Mouse (Mus musculus) thymus, adult 2 months (tissue): Measurements from ENCODE around the gene Hivep1. TPM values are rescaled to one million over a fixed set of nuclear protein-coding genes. Genes with fewer than 3 reads are reported as not detected.

Source experiments
- DNase-seq: peaks from one replicate; pipeline ENCODE4 v3.0.0; 2021
- H3K27ac ChIP-seq: fragments of 200-500 bp; 2 replicates; pipeline ENCODE4 v1.5.1; 2012; ENCODE audit warnings: low read length, control low read depth; ENCODE audit not compliant: control insufficient read depth, insufficient read depth
- H3K27me3 ChIP-seq: fragments of 200-500 bp; 2 replicates; pipeline ENCODE4 v1.6.1; 2012; ENCODE audit warnings: mild to moderate bottlenecking, low read length, moderate library complexity, mixed read lengths; ENCODE audit not compliant: control insufficient read depth, insufficient read depth
- H3K36me3 ChIP-seq: fragments of 200-500 bp; 2 replicates; pipeline ENCODE4 v1.6.1; 2012; ENCODE audit warnings: mild to moderate bottlenecking, low read length, moderate library complexity; ENCODE audit not compliant: control insufficient read depth, insufficient read depth
- H3K4me1 ChIP-seq: fragments of 200-500 bp; replicated peaks from 2 replicates; pipeline ENCODE4 v1.6.1; 2012; ENCODE audit warnings: low read length; ENCODE audit not compliant: control insufficient read depth, insufficient read depth
- H3K4me3 ChIP-seq: fragments of 200-500 bp; 2 replicates; pipeline ENCODE4 v1.5.1; 2012; ENCODE audit warnings: mild to moderate bottlenecking, low read length, control low read depth, moderate library complexity; ENCODE audit not compliant: control insufficient read depth, insufficient read depth
- CTCF ChIP-seq: fragments of 200-500 bp; IDR thresholded peaks from 2 replicates; pipeline ENCODE4 v1.5.1; 2012; ENCODE audit warnings: mild to moderate bottlenecking, control low read depth, low read length, moderate library complexity, borderline replicate concordance; ENCODE audit not compliant: control insufficient read depth, poor library complexity, insufficient read depth; ENCODE audit errors: extremely low read depth
- POLR2A ChIP-seq: fragments of 200-500 bp; IDR thresholded peaks from 2 replicates; pipeline ENCODE4 v1.6.1; 2012; ENCODE audit warnings: mild to moderate bottlenecking, low read length, control low read depth, moderate library complexity; ENCODE audit not compliant: control insufficient read depth, poor library complexity, insufficient read depth; ENCODE audit errors: extremely low read depth
- WGBS: fragments of 180-500 bp; shearing (Covaris S2); methylation state at CpG from one replicate; pipeline ENCODE4 v1.1.7; 2018; 5-methylcytosine and 5-hydroxymethylcytosine counted together
- polyA plus RNA-seq: library from polyadenylated mRNA; depleted of rRNA; stranded (reverse); fragments of >200 nt; gene quantifications from 2 replicates; pipeline ENCODE4 v1.2.3, GENCODE M21; 2012

Hivep1 gene
- polyA plus RNA-seq, 1 experiment = 34.9 TPM

GRCm38 (mm10) chr13:42090751-42091150 lies 38.9 kb downstream of the Hivep1 start:
- DNase-seq = no peak
- WGBS = 90% methylated on average over 5 of the region's 5 CpGs
- no peak overlapping the region for H3K4me3 ChIP-seq
- no peak overlapping the region for H3K27ac ChIP-seq
- peaks cover 26% of the 10 kb centered on the region for H3K4me1 ChIP-seq
- H3K27me3 ChIP-seq = no peaks in the 10 kb centered on the region
- no peaks in the 10 kb centered on the region for H3K36me3 ChIP-seq
- no peak for TF ChIP-seq CTCF
- TF ChIP-seq POLR2A = no peak

DNA sequence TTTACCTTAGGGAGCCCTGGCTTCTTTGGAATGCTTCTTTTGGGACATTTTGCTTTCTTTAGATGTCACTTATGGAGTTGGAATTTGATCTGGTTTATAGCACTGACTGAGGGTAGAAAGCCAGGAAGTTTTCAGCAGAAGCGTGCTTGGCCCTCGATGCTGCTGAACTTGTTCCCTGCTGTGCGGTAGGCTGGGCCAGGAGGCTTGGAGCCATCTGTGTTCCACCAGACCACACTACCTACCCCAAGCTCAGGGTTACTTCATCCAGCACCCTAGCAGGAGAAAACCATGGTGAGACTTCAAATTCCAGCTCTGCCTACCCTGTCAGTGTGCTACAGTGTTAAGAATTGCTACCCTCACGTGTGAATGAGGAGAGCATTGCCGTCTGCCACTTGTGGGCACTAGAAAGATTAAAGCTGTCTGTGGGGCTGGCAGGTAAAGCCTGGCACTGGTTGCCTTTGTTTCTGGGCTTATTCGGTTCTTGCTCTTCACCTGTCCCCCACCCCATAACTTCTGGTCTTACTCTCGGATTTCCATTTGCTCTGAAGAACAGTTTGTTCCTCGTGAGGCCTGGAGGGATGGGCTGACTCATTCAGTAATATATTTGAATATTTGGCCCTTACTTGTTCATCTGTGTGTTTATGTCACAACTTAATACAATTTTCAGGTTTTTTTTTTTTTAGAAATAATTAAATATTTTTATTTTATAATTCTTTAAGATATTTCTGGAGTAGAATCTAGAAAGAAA lies 40.7 kb downstream of the Hivep1 start:
- Histone ChIP-seq H3K27ac (peak overlapping the region; percentile 68; the same call in 1 of the 2 replicates), H3K4me3 (no peak overlapping the region)

GRCm38 (mm10) chr13:42093268-42094042 lies 41.6 kb downstream of the Hivep1 start:
- Histone ChIP-seq H3K4me1 (peaks cover 34% of the 10 kb centered on the region), H3K4me3 (no peak overlapping the region), H3K27me3 (no peaks in the 10 kb centered on the region), H3K36me3 (no peaks in the 10 kb centered on the region), H3K27ac (peak overlapping the region; percentile 60)
- TF ChIP-seq POLR2A (no peak), CTCF (no peak)
- DNase-seq = peak; percentile 66
- 14% methylated on average over 12 of the region's 12 CpGs for WGBS

More for the DNA sequence above, 40.7 kb downstream of the Hivep1 start:
- Histone ChIP-seq H3K36me3 (no peaks in the 10 kb centered on the region), H3K27me3 (no peaks in the 10 kb centered on the region), H3K4me1 (peaks cover 34% of the 10 kb centered on the region)
- no peak for TF ChIP-seq POLR2A
- TF ChIP-seq CTCF = no peak
- WGBS = 42% methylated on average over 8 of the region's 8 CpGs
- DNase-seq = no peak

DNA sequence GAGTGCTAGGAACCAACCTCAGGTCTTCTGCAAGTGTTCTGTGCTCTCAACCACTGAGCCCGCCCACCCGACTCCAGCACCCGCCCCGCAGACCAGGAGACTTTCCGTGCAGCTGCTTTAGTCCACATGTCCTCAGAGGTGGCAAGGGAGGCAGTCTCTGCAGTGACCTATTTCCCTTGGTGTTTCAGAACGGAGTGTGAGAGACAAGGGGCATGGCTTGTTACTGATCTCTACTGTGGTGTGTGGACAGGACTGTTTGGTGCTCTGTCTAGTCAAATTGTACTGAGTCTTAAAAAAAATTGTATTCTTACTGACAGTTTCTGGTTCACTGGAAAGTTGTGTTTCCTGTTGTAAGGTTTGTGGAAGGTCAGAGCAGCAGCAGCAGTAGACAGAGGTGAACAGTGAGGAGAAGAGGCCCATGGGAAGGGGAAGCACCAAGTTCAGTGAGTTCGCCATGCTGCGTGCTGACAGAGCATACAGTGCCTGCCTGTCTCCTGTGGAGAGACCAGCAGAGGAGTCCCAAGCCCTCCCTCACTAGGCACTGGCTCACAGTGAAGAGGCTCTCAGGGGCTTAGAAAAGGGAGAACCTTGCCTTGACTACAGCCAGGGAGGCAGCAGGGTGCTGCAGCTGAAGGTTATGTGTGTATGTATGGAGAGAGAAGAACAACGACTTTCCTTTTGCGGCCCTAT lies 44.1 kb downstream of the Hivep1 start:
- Histone ChIP-seq H3K36me3 (no peaks in the 10 kb centered on the region), H3K4me1 (peaks cover 32% of the 10 kb centered on the region), H3K27ac (peak overlapping the region; percentile 93), H3K27me3 (no peaks in the 10 kb centered on the region), H3K4me3 (peak overlapping the region; percentile 9; the same call in 1 of the 2 replicates)
- 3% methylated on average over 10 of the region's 10 CpGs for WGBS
- no peak for TF ChIP-seq POLR2A
- no peak for TF ChIP-seq CTCF
- peak; percentile 71 for DNase-seq

GRCm38 (mm10) chr13:42097109-42097508 lies 45.3 kb downstream of the Hivep1 start:
- no peak for TF ChIP-seq POLR2A
- TF ChIP-seq CTCF = no peak
- H3K27ac ChIP-seq = no peak overlapping the region
- DNase-seq = no peak
- H3K27me3 ChIP-seq = no peaks in the 10 kb centered on the region
- H3K36me3 ChIP-seq = no peaks in the 10 kb centered on the region
- no peak overlapping the region for H3K4me3 ChIP-seq
- peaks cover 38% of the 10 kb centered on the region for H3K4me1 ChIP-seq

DNA sequence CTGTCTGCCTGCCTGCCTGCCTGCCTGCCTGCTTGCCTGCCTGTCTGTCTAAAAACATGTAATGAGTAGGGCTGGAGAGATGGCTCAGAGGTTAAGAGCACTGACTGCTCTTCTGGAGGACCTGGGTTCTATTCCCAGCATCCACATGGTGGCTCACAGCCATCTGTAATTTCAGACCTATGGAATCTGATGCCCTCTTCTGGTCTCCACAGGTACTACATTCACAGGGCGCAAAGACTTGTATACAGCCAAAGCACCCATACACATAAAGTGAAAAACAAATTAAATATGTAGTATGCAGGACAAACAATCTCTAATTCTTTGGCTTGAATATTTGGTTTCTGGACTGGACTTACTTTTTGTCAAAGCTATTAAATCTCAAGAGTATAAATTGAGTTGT lies 46.7 kb downstream of the Hivep1 start:
- no peak for DNase-seq
- H3K4me3 ChIP-seq = no peak overlapping the region
- no peak overlapping the region for H3K27ac ChIP-seq
- H3K4me1 ChIP-seq = peaks cover 35% of the 10 kb centered on the region
- H3K27me3 ChIP-seq = no peaks in the 10 kb centered on the region
- no peak for TF ChIP-seq CTCF
- TF ChIP-seq POLR2A = no peak
- 95% methylated on average over 1 of the region's 1 CpGs for WGBS
- H3K36me3 ChIP-seq = no peaks in the 10 kb centered on the region
